Mouse (Mus musculus): ENCODE results near the gene Angptl2.
"Not testable (repeated sequence)": the region's sequence is repeated elsewhere in the genome, so short reads cannot be mapped to it uniquely, and the experiment has no call there.

Angptl2 gene

GRCm38 (mm10) chr2:33200368-33201068 is 15.4 kb upstream of the Angptl2 start:
- no peak for DNase-seq (ENCODE audit: low spot score)

GRCm38 (mm10) chr2:33203284-33203683 is 12.6 kb upstream of the Angptl2 start:
- no peak for DNase-seq (ENCODE audit: low spot score)

DNA sequence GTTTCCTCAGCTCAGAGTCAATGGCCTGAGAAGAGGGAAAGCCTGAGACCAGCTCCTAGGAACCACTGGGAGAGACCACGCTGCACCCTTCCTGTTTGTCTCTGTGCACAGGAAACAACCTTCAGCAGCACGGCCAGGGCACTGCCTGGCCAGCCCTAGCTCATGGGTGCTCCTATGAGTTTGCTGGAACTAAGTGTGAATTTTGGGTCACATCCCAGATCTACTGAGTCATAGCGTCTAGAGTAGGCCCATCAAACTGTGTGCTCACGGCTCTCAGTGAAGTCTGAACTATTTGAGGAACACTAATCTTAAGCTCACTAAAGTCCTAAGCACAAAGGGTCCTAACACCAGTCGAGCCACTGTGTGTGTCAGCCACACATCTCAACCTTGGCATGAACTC is 10.9 kb upstream of the Angptl2 start:
- DNase-seq (ENCODE audit: low spot score), result no peak

DNA sequence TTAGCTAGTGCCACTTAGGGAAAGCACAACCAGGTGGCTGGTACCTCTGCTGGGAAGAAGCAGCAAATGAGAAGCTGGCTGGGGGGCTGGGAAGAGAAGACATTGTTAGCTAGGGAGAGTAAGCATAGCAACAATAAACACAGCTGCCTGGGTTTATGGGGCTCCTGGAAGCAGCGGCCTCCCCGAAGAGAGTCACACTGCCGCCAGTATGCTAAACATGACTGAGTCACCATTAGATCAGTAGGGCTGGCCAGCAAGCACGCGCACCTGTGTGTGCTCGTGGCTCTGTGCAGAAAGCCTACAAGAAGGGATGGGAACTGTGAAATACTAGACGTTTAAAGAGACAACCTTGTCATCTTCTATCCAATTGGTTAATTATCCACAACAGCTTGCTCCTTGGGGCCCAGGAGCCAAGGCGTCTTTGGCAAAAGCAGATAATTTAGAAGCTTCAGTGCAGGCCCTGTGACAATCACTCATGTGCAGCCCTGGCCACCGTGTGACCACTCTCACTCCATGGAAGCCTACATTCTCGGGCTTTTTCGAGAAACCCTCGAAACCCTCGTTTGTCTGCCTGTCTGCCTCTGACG is 9.8 kb upstream of the Angptl2 start:
- no peak for DNase-seq (ENCODE audit: low spot score)

DNA sequence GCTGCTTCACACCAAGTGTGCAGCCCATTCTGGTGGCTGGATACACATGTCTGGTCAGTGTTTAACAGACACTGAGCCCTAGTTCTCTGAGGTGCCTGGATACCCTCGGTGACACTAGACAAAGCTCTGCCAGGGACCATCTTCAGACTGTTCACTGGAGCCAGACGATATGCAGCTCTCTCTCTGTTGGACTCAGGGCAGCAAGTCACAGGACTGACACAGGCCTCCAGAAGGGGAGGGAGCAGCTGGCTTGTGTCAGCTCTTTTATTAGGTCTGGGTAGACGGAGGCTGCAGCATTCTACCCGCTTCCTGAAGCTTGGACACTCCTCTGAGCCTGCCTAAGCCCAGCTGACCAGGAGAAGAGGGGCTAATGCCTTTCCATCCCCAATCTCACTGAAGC is 8.8 kb upstream of the Angptl2 start:
- DNase-seq (ENCODE audit: low spot score), result no peak

DNA sequence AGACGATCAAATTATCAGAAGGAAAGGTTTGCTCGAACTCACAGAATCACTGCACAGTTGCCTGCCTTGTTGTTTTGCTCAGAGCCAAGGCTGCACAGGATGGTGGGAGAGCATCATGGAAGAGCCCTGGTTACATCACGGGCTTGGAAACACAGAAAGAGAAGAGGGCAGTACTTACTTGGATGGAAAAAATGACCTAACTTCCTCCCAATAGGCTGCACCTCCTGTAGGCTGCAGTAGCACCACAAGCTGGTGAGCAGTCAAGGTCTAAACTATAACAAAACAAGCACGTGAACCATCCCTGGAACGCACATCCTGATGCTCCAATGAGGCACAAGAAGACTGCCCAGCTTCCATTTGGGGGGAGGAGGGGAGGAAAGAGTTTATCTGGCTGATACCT is 7.7 kb upstream of the Angptl2 start:
- DNase-seq (ENCODE audit: low spot score), result no peak

DNA sequence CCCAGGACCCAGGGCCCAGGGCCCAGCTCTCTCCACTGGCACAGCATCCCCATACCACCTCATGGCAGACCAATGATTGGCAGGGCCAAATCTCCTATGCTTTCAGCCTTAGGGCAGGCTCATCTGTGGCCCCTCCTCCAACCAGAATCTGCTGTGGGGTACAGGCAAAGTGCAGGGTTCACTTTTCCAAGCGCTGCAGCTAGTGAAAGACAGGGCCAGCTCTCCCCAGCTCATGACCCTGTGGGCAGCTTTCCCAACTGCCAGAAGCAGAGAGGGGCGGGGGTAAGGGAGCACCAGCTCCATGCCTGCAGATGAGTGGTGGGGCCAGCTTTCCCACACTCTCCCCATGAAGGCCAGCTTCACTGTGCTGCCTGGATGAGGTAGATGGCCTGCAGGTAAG is 5.0 kb upstream of the Angptl2 start:
- no peak for DNase-seq (ENCODE audit: low spot score)

GRCm38 (mm10) chr2:33211263-33211662 is 4.6 kb upstream of the Angptl2 start:
- not testable (repeated sequence) for DNase-seq (ENCODE audit: low spot score)

GRCm38 (mm10) chr2:33215177-33215699 is 631 bp upstream of the Angptl2 start:
- DNase-seq (ENCODE audit: low spot score), result no peak

DNA sequence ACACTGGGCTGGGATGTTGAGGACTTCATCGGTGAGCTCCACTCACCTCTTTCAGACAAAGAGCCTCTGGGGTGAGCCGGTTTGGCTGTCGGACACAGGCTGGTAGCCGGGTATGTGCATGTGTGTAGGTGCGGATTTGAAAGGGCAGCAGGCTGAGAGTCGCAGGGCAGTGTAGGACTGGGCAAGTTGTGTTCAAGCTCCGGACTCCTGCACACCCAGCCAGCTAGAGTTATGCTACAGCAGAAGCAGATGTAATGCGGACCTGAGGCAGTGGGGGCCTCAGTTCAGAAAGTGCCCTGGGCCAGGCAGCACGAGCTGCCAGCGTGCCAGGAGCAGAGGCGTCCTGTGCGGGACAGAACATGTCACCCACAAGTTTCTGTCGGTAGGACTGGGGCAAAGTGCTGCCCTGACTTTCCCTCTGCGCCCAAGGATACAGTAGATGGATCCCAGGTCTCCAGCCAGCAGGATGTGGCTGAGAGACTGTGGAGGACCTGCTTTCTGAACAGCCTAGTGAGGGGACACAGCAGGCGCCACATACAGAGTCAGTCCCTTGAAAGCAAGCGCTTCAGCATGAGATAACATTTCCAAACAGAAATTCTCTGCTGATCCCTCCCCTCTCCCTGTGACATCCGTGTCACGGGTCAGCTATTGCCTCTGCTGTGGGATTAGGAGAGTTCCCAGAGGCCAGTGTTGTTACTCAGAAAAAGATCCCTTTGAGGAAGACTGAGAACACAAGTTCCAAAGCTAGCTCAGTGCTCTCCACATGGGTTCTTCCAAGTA is 966 bp downstream of the Angptl2 start:
- no peak for DNase-seq (ENCODE audit: low spot score)

- no peak for DNase-seq (ENCODE audit: low spot score)
Observed at GRCm38 (mm10) chr2:33217425-33217794, 1.5 kb downstream of the Angptl2 start.

- no peak for DNase-seq (ENCODE audit: low spot score)
Observed at GRCm38 (mm10) chr2:33218903-33219625, 3.2 kb downstream of the Angptl2 start.

GRCm38 (mm10) chr2:33219637-33220036 is 3.8 kb downstream of the Angptl2 start:
- no peak for DNase-seq (ENCODE audit: low spot score)

- DNase-seq (ENCODE audit: low spot score), result no peak
Observed at GRCm38 (mm10) chr2:33220246-33220645, 4.4 kb downstream of the Angptl2 start.

GRCm38 (mm10) chr2:33220674-33221338 is 4.9 kb downstream of the Angptl2 start:
- DNase-seq (ENCODE audit: low spot score), result no peak

GRCm38 (mm10) chr2:33221339-33221900 is 5.6 kb downstream of the Angptl2 start:
- DNase-seq (ENCODE audit: low spot score), result no peak

- no peak for DNase-seq (ENCODE audit: low spot score)
Observed at GRCm38 (mm10) chr2:33222480-33222879, 6.6 kb downstream of the Angptl2 start.

GRCm38 (mm10) chr2:33223656-33224358 is 7.9 kb downstream of the Angptl2 start:
- no peak for DNase-seq (ENCODE audit: low spot score)

- no peak for DNase-seq (ENCODE audit: low spot score)
Observed at GRCm38 (mm10) chr2:33225921-33226320, 10.1 kb downstream of the Angptl2 start.

GRCm38 (mm10) chr2:33228077-33228476 is 12.2 kb downstream of the Angptl2 start:
- no peak for DNase-seq (ENCODE audit: low spot score)

DNA sequence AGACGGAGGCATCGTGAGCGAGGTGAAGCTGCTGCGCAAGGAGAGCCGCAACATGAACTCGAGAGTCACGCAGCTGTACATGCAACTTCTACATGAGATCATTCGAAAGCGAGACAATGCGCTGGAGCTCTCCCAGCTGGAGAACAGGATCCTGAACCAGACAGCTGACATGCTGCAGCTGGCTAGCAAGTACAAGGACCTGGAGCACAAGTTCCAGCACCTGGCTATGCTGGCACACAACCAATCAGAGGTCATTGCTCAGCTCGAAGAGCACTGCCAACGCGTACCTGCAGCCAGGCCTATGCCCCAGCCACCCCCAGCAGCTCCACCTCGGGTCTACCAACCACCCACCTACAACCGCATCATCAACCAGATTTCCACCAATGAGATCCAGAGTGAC is 12.7 kb downstream of the Angptl2 start:
- DNase-seq (ENCODE audit: low spot score), result no peak

All from ovary, postnatal 36 days (tissue).